Mouse (Mus musculus) naive thymus-derived CD4-positive, alpha-beta T cell, adult 2 months (primary cell): ENCODE measurements around the gene Kpna4.

Experiments used
- DNase-seq: peaks from one replicate; pipeline ENCODE4 v3.0.0-alpha.2; 2011; ENCODE audit warnings: low read depth

The Kpna4 gene

DNA sequence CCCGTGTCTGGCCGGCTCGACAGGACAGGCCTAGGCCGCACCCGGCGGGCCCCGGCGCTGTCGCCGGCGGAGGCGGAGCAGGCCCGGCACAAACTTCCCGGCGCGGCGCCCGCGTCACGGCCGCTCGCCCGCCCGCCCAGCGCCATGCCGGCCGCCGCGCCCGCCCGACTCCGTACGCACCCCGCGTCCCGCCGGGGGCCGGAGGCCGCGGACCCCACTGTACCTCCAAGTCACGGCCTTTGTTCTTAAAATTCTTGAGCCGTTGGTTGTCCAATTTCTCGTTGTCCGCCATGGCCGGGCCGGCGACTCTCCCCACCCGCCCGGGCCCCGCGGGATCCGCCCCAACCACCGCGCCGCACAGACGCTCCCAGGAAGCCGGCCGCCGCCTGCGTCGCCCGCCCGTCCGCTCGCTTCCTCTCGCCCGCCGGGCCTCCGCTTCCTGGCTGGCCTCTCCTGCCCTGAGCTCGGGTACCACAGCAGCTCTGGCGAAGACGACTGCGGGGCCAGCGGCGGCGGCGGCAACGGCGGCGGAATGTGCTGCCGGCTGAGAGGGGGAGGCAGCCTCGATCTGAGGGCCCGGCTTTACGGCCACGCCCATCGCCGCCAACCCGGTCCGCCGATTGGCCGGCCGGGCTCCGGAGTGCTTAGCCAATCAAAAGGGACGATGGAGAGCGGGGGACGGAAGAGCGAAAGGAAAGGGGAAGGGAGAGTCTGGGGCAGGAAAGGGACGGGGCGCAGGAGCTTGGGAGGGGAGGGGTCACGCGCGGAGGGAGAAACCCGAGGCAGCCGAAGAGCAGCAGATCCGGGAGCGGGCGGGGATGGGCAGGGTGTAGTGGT lies at the start of gene Kpna4:
Kpna4 (minus strand) TSS at position 605 of the 837 bp plus-strand sequence.
- peak; percentile 96 for DNase-seq

GRCm38 (mm10) chr3:69175229-69175628 lies 48.3 kb upstream of the Kpna4 start:
- no peak for DNase-seq

- peak; percentile 62 for DNase-seq
These were observed 44.2 kb upstream of the Kpna4 start for GRCm38 (mm10) chr3:69171123-69171522.

GRCm38 (mm10) chr3:69169796-69170195 lies 42.9 kb upstream of the Kpna4 start:
- DNase-seq, result no peak

DNA sequence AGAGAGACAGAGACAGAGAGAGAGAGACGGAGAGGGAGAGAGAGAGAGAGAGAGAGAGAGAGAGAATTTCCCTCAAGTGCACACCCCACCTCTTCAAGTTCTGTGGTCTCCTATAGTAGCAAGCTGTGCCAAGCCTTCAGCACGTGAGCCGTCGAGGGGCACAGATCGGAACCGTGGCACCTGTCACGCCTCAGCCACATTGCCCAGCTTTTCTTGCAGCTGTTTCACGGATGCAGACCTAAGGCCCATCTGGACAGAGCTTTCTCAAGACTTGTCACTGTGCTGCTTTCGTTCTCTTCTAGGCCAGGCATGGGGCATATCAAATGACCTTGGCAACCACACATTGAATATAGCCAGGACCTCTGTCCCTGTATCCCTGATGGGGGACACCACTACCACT lies 41.8 kb upstream of the Kpna4 start:
- DNase-seq, result no peak

DNA sequence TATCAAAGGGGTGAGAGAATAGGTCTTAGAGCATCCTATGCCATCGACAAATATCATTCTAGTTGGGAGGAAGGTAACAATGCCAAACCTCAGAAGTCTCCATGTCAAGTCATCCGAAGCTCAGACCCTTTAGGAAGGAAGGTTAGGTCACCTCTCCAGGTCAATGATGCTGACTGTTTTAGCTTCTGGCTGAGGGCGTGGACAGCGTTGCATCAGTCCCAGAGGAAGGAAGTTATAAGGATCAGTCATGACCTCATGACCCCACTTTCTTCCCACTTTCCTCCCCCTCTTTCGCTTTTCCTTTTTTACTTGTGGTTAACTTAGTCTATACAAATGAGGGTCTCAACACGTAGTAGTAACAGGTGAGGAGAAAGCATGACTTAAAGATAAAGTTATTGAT lies 36.1 kb upstream of the Kpna4 start:
- no peak for DNase-seq

GRCm38 (mm10) chr3:69160429-69160828 lies 33.5 kb upstream of the Kpna4 start:
- peak; percentile 51 for DNase-seq

DNA sequence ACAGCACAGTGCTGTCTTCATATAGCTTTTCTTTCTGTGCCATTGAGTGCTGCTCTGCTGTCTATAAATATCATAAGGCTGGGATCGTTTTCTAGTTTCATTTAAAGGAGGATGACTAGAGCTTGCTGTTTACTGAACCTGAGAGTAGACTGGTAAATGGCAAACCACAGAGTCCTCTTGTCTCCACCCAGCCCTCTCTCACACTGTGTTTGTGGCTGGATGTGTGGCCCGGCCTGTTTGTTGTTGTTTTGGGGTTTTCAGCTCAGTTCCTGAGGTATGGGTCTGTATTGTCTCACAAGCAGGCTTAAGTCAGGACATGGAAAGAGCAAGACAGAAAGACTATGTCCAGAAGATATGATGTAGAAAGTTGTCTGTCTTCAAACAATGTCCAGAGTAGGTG lies 32.6 kb upstream of the Kpna4 start:
- DNase-seq, result peak; percentile 66

- no peak for DNase-seq
These were observed 31.0 kb upstream of the Kpna4 start for GRCm38 (mm10) chr3:69157886-69158285.

DNA sequence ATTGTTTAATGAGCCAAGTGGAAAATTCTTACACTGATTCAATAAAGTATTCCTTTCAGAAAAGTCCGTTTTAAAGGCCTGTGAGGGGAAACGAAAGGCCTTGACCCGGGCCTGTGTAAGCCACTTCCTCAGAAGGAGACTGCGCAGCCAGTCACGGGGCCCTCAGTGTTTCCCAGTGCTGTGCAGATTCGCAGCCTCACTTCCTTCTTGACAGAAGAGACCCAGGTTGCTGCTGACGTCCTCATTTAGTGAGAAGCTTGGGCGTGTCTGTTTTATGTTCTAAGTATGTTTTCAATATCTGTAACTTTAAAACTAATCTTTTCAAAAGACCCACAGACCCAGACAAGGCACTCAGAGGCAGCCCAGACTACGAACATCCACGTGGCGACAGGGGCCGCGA lies 29.6 kb upstream of the Kpna4 start:
- peak; percentile 89 for DNase-seq

DNA sequence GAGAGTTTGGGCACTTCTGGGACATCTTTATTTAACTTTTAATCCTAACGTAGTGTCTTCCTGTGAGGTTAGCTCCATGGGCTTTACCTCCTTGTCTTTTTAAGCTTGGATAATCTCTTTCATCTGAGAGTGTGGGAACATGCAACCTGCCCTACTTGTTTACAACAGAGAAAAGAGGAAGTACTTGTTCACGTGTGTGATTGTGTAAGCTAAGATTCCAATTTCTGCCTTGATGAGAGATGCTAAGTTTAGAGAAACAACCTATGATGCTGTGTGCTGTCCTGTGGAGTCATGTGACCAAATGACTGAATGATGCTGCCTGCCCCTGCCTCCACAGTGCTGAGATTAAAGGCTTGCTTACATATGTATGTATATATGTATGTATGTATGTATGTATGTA lies 27.8 kb upstream of the Kpna4 start:
- DNase-seq, result peak; percentile 51

DNA sequence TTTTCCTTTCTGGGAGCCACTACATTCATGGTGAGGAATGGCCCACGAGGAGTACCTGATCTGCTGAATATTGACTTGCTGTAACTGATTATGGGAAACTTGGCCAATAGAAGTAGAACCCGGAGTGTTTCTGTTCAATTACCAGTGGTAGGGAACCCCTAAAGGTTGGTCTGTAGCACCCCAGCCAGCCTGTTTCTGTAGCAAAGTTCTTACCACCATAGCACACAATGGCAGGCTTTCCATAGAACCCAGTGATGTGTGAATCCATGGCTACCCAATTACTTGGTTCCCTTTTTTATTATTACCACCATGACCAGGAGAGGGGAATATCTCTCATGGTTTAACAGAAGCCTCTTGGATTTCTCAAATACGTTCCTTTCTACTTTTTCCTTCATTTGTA lies 24.0 kb upstream of the Kpna4 start:
- DNase-seq, result no peak

GRCm38 (mm10) chr3:69142372-69142994 lies 15.6 kb upstream of the Kpna4 start:
- peak; percentile 48 for DNase-seq

- no peak for DNase-seq
These were observed 13.9 kb upstream of the Kpna4 start for GRCm38 (mm10) chr3:69140851-69141250.

GRCm38 (mm10) chr3:69136059-69136458 lies 9.1 kb upstream of the Kpna4 start:
- no peak for DNase-seq

- DNase-seq, result no peak
These were observed 4.1 kb upstream of the Kpna4 start for GRCm38 (mm10) chr3:69130973-69131372.

DNA sequence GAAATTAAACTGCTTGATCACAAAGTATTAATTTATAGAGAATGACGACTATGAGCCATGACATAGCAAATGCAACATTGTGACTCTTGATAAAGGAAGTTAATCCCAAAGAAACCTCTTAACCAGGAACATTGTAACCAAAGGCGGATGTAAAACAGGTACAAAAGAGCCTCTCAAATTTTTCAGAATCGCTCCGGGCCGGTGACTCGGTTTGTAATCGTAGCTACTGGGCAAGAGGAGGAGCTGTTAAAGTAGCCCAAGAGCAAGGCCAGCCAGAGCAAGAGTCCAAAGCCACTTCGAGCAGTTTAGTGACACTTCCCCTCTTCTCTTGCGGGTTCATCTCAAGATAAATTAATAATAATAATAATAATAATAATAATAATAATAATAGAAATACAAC lies 780 bp upstream of the Kpna4 start:
- DNase-seq, result no peak

DNA sequence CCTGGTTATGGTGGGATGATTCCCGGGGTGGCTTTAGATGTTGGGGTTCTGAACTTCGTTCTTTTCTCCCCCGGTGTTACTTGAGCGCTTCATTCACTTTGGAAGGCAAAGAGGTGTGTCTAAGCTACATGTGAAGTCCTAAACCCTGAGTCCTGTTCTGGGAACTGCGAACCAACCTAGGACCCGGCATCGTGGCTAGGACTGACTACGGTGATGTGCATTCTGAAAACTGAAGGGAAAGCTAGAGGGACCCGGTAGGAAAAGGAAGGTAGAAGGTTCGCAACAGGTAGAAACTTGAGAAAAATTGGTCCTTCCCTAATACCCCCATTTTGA lies 399 bp upstream of the Kpna4 start:
- no peak for DNase-seq

- peak; percentile 77 for DNase-seq
These were observed 913 bp downstream of the Kpna4 start for GRCm38 (mm10) chr3:69125891-69126508.

GRCm38 (mm10) chr3:69125461-69125860 lies 1.5 kb downstream of the Kpna4 start:
- DNase-seq, result no peak

- no peak for DNase-seq
These were observed 8.1 kb downstream of the Kpna4 start for GRCm38 (mm10) chr3:69118827-69119226.

- DNase-seq, result no peak
These were observed 12.2 kb downstream of the Kpna4 start for GRCm38 (mm10) chr3:69114760-69115159.

- no peak for DNase-seq
These were observed 13.0 kb downstream of the Kpna4 start for GRCm38 (mm10) chr3:69113956-69114355.
